Mouse (Mus musculus): ENCODE data around the gene Arrb2.
"Not testable (repeated sequence)": the region's sequence is repeated elsewhere in the genome, so short reads cannot be mapped to it uniquely, and the experiment has no call there.

The Arrb2 gene

DNA sequence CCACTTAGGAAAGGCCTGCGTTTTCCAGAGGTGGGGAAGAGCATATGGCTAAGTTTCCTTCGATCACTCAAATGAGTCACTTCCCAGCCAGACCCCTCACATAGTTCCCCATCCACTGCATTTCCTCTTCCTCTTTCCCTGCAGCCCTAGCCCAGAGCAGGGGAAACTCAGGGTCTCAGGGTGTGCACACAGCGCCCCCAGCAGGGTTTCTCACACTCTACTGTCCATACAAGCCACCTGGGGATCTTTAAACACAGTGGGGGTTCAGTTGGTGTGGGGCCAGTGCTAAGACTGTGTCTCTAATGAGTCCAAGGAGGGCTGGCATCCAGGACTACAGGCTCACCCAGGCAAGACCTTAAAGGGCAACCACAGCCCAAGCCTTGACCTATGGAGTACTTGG, 14.3 kb downstream of the Arrb2 start:
- peak; percentile 44 for DNase-seq

DNA sequence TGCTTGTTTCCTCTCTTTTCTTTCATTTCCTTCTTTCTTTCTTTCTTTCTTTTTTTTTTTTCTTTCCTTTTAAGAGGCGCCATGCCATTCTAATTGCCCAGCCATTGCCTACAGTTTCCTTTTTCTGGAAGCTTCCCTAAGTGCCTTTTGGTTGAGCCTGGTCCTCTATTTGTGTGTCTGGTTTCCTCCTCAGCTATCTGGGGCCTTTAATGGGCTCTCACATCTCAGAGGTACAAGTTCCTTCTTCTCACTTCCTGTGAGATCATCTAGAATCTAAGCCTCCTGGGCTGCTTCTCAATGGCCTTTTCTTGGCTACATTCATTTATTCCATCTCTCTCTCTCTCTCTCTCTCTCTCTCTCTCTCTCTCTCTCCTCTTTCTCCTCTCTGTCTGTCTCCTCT, 14.9 kb downstream of the Arrb2 start:
- DNase-seq = no peak

DNA sequence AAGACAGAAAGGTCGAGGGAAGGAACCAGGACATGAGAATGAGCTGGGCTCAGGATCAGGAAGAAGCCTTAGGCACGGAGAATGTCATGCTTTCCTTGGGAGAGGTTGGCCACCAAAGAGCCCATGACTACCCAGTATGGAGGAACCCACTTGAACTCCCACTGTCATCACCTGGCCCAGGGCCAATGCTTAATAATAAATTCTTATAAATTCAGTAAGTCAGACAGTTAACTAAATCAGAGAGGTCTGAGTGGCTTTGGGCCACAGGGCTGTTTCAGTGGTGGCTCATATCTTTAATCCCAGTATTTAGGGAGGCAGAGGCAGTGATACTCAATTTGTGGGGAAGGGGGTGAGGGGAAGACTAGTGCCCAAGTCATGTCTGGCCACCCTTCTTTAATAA, 18.5 kb downstream of the Arrb2 start:
- DNase-seq = no peak

DNA sequence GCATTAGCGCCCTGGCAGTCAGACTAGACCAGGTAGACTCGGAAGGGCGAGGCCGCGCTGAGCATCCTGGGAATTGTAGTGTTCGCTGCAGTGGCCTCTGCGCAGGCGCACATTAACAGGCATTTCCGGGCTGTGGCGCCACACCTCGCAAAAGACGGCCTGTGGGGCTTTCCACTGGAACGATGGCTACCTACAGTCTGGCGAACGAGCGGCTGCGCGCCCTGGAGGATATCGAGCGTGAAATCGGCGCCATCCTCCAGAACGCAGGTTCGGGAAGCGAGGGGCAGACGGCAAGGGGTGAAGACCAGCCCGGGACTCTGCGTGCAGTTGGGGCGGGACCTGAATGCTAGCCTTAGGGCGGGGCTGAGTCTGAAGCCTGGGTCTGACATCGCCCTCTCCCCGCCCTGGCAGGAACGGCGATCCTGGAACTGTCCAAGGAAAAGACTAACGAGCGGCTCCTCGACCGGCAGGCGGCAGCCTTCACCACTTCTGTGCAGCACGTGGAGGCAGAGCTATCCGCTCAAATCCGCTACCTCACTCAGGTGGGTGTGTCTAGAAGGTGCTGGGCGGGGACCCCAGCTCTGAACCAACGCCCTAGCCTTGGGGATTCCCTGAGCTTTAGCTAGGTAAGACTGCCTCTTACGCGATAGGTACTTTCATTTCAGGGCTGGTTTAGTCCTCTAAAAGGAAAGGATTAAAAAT, 19.5 kb downstream of the Arrb2 start, which contains the start of gene Med11:
TSS of gene Med11 (plus strand) at position 123 of the 702 bp plus-strand sequence.
- DNase-seq = peak; percentile 95

DNA sequence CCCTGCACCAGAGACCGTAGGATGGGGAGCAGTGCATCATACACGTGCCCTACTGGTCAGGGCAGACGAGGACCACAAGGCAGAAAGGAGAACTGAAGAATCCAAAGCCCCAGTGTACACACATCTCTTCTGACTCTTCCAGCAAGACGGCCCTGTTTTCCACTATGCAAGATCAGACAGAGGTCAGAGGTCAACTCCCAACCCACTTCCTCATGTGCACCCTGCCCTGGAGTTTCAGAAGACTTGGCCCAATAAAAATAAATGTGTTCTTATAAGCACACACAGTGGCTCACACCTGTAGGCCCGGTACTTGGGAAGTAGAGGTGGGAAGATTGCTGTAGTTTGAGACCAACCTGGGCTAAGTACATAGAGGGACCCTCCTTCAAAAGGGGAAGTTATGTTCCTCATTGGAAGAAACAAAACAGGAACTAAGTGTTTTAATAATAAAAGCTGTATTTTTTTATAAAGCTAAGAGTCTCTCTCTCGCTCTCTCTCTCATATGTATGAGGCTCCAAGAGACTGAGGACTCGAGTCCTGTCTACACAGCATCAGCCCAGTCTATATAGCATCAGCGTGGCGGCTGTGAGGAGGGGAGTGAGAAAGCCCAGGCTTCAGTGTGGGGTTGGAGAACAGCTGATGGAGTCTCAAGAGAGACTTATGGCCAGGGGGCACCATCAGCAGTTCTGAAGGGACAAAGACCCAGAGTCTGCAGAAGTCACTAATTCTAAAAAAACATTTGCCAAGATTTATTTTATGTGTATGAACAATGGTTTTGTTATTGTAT, 21.0 kb downstream of the Arrb2 start:
- no peak for DNase-seq

DNA sequence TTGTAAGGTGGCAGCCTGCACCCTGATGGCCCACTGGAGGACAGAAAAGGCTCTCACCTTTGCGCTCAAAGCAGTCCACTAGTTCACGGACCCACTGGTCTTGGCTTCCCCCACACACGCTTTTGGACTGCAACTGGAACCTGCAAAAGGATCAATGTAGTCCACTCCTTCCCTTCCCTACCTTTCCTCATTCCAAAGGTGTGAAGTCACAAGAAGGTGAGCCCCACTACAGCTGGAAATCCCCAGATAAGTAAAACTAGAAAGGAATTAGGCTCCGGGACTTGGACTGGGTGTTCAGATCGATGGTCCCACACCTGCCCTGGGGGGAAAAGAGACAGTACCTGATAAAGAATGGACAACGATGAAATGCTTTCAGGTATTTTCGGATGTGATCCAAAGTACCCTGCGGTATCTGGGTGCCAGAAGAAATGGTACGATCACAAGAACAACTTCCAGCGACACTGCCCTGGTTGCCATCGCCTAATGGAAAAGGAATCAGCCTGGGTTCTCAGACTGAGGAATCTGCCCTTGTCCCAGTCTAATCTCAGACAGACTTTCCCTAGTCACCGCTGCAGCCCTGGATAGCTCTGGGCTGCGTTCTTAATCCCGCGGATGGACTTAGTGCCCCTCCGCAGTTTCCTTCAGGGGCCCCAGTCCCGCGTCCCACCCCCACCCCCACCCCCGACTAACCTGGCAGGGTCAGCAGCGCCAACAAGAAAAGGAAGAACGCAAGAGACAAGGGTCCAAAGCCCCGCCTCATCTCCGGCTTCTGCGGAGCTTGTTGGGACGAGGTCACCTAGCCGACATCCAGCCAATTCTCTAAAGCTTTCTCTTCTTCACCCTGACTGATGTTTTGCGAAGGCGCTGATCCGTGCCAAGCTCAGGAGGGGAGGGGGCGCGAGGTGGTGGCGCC, 26.5 kb downstream of the Arrb2 start, which contains the start of gene Zmynd15:
TSS of gene Zmynd15 (plus strand) at position 746 of the 913 bp plus-strand sequence.
- no peak for DNase-seq

DNA sequence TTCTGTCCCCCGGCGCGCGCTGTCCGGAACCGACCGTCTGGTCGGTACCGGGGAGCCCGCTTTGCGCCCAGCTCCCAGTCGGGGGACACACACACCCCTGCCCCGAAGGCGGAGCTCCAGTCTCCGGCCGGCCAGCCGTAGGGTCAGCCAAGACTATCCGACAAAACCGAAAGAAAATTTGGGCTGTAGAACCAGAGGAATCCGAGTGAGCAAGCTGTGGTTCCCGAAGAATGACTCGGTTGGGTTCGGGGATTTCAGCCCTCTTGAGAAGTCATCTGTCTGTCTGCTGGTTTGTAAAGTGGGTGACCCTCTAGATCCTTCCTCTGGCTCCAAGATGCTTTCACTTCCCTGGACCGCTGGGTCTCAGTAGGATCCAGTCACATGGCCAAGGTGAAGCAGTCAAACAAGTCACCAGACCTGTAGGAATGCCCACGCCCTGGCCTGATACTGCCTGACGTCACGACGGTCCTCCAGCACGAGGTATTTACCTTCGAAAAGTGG, 27.2 kb downstream of the Arrb2 start, which contains the start of gene Cxcl16:
TSS of gene Cxcl16 (minus strand) at position 384 of the 501 bp plus-strand sequence.
- DNase-seq = no peak

DNA sequence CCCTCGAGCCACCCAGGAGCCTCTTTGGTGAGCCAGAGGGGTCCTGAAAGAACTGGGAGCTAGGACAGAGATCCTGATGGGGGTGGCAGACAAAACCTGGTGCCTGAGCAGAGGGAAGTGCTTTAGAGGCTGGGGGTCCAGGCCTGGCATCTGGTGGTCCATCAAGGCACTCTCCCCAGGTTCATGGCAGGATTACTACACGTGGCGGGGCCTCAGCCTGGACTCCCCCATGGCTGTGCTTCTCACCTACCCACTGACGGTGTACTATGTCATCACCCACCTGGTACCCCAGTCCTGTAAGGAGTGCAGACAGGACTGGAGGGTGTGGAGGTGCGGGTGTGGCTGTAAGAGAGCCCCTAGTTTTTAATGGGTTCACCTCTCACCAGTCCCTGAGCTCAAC, 31.5 kb downstream of the Arrb2 start:
- no peak for DNase-seq

DNA sequence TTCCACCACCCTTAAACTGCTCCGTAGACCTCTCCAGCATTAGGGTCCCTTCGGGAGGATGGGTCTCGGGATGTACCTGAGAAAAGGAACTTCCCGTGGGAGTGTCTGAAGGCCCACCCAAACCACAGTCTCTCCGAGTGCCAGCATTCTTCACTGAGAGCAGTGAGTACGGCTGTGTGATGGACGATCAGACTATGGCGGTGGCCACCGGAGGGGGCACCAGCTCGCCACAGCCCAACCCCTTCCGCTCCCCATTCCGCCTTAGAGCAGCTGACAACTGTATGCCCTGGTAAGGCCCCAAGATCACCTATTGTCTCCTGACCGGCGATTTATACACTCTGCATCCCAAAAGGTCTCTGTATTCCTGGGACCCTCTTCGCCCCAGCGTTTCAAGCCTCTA, 32.8 kb downstream of the Arrb2 start:
- no peak for DNase-seq

DNA sequence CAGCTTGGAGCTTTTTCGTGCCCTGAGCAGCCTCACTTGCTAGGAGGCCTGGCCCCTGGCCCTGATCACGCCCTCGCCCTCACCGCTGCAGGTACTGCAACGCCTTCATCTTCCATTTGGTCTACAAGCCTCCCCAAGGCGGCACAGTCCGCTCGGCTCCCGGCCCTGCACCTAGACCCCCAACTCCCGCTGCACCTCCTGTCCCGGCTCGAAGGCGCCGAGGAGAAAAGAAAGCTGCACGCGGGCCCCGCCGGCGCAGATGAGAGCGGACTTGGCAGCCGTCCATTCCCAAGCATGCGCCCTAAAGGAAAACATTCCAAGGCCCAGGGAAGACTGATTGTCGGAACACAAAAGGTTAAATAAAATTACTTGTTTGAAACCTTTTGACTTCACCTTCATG, 33.4 kb downstream of the Arrb2 start:
- no peak for DNase-seq

DNA sequence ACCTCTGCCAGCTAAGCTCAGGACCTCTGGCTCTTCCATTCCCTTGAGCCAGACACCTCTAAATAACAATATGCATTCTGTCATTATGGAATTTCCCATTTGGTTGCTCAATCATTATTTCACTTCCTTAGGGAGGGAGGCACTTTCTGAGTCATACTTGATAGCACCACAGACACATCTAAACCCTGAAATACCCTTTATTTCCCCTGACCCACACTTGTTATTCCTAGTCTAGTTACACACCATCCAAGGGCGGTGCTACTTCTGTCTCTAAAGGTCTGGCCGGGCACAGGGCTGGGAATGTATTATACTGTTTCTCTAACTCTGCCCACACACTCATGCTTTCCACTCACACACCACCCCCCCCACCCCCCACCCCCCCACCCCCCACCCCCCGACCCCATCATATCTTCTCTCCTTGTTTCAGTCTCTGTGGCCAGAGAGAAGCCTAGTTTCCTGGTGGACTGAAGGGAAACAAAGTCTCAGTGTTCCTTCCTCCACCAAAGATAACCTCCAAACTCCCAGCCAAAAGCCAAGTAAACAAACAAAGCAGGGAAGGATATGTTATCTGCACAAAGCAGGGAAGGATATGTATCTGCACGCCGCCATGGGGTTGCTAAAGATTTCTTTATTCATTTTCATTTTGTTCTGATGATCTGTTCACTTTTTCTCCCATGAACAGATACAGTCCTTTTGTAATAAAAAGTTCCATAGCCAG, 35.6 kb downstream of the Arrb2 start:
- DNase-seq = no peak

DNA sequence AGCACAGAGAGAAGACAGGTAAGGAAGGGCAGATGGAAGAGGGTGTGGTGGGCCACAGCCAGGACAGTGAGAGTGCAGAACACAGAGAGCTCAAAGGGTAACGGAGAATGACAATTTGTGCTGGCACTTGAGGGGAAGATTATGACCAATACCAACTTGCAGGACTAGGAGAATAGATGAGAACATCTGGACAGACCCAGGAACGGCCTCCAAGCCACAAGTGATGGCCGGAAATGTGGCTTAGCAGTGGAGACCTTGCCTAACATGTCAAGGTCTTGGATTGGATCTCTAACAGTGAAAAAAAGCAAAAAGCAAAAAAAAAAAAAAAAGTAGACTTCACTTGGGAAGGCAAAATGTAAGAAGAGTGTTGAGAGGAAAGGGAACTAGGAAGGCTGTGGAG, 37.3 kb downstream of the Arrb2 start:
- no peak for DNase-seq

DNA sequence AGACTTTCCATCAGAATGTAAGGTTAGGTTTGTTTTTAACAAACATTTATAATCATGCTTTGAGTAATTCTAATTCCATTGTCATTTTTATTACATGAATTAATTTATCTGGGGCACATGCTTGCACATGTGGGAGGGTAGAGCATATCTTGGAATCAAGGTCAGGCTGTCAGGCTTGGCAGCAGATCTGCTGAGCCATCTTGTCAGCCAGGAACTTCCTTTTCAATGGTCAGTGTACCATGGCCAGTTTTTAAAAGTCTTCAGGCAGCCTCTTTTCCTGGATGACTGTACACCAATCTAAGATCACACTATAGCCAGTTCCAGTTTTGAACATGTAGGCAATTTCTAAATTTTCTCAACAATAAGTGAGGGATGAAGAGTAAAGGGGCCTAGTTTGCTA, 40.3 kb downstream of the Arrb2 start:
- no peak for DNase-seq

DNA sequence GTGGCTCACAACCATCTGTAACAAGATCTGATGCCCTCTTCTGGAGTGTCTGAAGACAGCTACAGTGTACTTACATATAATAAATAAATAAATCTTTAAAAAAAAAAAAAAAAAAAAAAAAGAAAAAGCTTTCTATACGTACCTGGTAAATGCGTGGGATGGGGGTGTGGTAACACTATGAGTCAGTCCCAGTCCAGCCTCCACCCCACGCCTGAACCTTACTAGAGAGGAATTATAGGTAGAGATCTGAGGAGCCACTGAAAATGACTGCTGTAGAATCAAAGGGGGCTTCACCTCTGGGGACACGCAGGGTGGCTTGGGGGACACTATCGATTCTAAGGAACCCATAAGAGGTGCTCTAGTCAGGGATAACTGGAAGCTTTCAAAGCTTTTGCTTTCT, 40.9 kb downstream of the Arrb2 start:
- DNase-seq = not testable (repeated sequence)

DNA sequence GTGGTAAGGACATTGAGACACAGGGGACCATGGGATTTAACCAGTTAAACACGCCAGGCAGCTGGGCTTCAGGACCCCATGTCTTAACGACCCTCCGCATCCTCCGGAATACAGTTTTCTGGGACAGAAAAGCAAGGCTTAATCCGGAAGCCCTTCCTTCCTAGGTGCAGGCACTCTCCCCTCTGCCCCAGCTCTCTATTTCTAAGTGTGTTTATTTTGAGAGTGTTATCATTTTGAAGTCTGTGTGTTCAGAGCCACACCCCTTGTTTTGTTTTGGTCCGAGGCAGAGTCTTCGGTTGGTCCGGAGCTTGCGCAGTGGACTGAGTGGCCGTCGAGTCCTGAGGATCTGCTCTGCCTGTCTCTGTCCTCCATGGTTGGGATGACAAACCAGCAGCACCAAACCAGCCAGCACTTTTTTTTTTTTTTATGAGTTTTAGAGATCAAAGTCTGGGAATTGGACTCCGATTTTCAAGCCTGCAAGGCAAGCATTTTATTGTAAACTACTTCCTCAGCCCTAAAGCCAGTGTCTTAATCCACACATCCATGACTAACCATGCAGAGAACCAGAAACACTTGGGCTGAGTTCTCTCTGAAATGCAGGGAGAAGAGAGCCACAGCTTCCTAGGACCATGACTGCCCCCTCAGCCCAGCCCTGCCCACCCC, 42.6 kb downstream of the Arrb2 start:
- DNase-seq = no peak

DNA sequence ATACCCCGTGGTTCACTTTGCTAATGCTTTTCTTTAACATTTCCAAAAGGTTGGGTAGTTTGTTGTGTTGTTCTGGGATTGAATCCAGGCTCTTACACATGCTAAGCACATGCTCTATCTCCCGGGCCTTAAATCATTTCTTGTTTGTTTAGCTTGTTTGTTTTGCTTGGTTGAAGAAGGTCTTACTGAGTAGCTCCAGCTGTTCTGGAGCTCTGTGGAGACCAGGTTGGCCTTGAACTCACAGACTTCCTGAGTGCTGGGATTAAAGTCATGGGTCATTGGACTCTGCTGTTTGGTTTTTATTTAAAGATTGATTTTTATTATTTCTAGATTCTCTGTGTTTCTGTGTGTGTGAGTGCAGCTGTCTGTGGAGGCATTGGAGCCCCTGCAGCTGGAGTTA, 53.1 kb downstream of the Arrb2 start:
- no peak for DNase-seq

DNA sequence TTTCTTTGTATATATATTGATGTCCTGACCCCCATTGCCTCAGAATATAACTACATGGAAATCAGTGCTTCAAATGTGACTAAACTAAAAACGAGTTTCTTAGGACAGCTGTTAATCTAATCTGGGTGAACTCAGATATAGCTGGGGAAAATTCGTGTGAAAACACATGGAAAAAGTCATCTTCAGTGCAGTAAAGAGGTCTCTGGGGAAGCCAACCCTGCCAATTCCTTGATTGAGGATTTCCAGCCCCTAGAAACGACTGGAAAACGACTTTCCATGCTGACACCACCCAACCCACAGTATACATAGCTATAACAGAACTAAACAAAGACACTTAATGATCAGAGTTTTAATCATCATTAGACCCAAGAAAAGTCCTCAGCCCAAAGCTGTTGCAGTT, 55.4 kb downstream of the Arrb2 start:
- no peak for DNase-seq

DNA sequence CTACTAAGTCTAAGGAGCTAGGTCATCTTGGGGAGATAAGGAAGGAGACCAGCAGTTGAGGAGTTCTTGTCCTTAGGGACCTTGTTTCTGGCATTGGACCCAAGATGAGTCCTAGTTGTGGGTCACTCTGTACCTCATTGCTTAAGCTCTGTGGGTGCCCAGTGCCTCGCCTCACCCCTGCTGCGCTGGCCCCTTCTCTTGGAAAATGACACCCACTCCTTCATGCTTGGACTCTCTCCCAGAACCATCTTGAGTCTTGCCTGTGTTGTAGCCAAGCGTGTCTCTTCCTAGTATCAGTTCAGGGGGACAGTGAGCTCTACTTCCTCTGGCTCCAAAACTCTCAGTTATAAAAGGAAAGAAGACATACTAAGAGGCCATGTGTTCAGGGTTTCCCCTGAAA, 56.7 kb downstream of the Arrb2 start:
- peak; percentile 53 for DNase-seq

DNA sequence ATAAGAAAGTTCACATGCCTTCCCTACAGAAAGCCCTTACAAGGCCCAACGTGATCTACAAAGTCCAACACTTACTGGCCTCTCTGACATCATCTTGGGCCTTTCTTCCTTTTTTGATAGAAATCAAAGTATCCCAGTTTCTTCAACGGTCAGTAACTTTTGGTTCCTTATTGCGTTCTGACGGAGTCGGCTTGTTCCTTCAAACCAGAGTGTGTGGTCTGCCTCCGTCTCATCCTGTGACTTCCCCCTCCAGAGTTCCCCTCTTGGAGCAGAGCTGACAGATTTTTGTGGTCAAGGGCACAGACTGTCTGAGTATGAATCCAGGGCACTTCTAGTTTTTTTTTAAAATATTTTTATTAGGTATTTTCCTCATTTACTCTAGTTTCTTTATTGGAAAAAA, 57.2 kb downstream of the Arrb2 start:
- DNase-seq = peak; percentile 74

All from layer of hippocampus, adult 9-11 months (tissue).